Mouse (Mus musculus) C2C12 (cell line): ENCODE results near the gene Mesp2. TPM values are rescaled to one million over a fixed set of nuclear protein-coding genes. Genes with fewer than 3 reads are reported as not detected.

Experiments
- H3K27me3 ChIP-seq: one replicate; pipeline ENCODE4 v1.6.1; 2011; ENCODE audit not compliant: control insufficient read depth, insufficient read depth, insufficient read length
- H3K36me3 ChIP-seq: one replicate; pipeline ENCODE4 v1.6.1; 2011; ENCODE audit not compliant: control insufficient read depth, insufficient read depth
- H3K4me3 ChIP-seq: one replicate; pipeline ENCODE4 v1.5.1; 2011; ENCODE audit warnings: mild to moderate bottlenecking, control low read depth; ENCODE audit not compliant: poor library complexity, insufficient read depth, severe bottlenecking
- H3K79me2 ChIP-seq: one replicate; pipeline ENCODE4 v1.6.1; 2011; ENCODE audit not compliant: control insufficient read depth, insufficient read depth
- H3K79me3 ChIP-seq: one replicate; pipeline ENCODE4 v1.6.1; 2011; ENCODE audit warnings: low read depth, control low read depth
- H3ac ChIP-seq: one replicate; pipeline ENCODE3; 2011; ENCODE audit warnings: low read depth; ENCODE audit not compliant: control insufficient read depth, insufficient read length
- CEBPB ChIP-seq: IDR thresholded peaks from one replicate; pipeline ENCODE4 v1.6.1; 2011; ENCODE audit warnings: low read depth, mild to moderate bottlenecking, control low read depth, moderate library complexity
- CTCF ChIP-seq: IDR thresholded peaks from one replicate; pipeline ENCODE4 v1.5.1; 2011; ENCODE audit not compliant: control insufficient read depth, insufficient read depth, insufficient read length
- FOSL1 ChIP-seq: IDR thresholded peaks from one replicate; pipeline ENCODE4 v1.8.0; 2011; ENCODE audit warnings: mild to moderate bottlenecking, low read length; ENCODE audit not compliant: poor library complexity, insufficient read depth, severe bottlenecking
- MAX ChIP-seq: IDR thresholded peaks from one replicate; pipeline ENCODE4 v1.6.1; 2011; ENCODE audit warnings: mild to moderate bottlenecking, control low read depth
- MYOD1 ChIP-seq: IDR thresholded peaks from one replicate; pipeline ENCODE4 v1.6.1; 2011; ENCODE audit warnings: low read depth; ENCODE audit not compliant: control insufficient read depth, insufficient read length
- MYOG ChIP-seq: IDR thresholded peaks from one replicate; pipeline ENCODE4 v1.6.1; 2011; ENCODE audit not compliant: control insufficient read depth, insufficient read length; ENCODE audit errors: extremely low read depth
- USF1 ChIP-seq: IDR thresholded peaks from one replicate; pipeline ENCODE4 v1.6.1; 2011; ENCODE audit warnings: low read depth, mild to moderate bottlenecking, control low read depth, moderate library complexity
- long read RNA-seq, 2 experiments: library from polyadenylated mRNA; unstranded; transcript quantifications; one replicate each; pipeline ENCODE4 v2.0.0; 2019 to 2020
- polyA plus RNA-seq: library from polyadenylated mRNA; unstranded; fragments of >200 nt; fragmentation: generic; extraction: Trizol; gene quantifications from one replicate; pipeline ENCODE4 v1.2.1, GENCODE M21; 2012; ENCODE audit warnings: missing spikeins

The Mesp2 gene
- 0.07 TPM for polyA plus RNA-seq
- long read RNA-seq, experiment 1 = 0 reads
- long read RNA-seq, experiment 2 = 0 reads

DNA sequence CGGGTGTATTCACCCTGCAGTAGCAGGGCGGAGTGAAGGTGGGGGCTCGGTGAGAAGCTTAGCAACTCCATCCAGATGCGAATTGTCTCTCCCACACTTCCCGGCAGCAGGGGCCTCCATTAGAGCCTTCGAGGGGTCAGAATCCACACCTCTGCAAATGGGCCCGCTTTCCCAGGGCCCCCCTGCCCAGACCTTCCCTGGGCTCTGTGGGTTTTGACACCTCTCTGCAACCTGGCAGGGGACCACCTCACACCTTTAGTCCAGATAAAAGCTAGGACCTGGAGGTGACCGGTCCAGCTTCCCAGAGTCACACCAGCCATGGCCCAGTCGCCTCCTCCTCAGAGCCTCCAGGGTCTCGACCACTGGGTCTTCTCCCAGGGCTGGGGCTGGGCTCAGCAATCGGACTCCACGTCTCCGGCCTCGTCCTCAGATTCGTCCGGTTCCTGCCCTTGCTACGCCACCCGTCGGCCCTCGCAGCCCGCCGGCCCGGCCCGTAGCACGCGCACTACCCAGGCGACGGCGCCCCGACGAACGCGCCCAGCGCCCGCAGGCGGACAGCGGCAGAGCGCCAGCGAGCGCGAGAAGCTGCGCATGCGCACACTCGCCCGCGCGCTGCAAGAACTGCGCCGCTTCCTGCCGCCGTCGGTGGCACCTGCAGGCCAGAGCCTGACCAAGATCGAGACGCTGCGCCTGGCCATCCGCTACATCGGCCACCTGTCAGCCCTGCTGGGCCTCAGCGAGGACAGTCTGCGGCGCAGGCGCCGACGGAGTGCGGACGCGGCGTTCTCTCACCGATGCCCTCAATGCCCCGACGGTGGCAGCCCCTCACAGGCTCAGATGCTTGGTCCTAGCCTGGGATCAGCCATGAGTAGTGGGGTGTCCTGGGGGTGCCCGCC, at the start of gene Mesp2:
Mesp2 (plus strand) TSS at position 117 of the 896 bp plus-strand sequence.
- peaks cover 8% of the 10 kb centered on the region for H3K27me3 ChIP-seq
- no peaks in the 10 kb centered on the region for H3K36me3 ChIP-seq
- H3K79me2 ChIP-seq = no peaks in the 10 kb centered on the region
- no peak within 1 kb of the TSS for H3K4me3 ChIP-seq
- H3ac ChIP-seq = no peak within 1 kb of the TSS
- no peak for TF ChIP-seq USF1
- no peak for TF ChIP-seq MAX
- no peak for TF ChIP-seq FOSL1
- no peak for TF ChIP-seq MYOG
- TF ChIP-seq CTCF = no peak
- TF ChIP-seq MYOD1 = no peak
- no peak for TF ChIP-seq CEBPB
- no peaks in the 10 kb centered on the region for H3K79me3 ChIP-seq

DNA sequence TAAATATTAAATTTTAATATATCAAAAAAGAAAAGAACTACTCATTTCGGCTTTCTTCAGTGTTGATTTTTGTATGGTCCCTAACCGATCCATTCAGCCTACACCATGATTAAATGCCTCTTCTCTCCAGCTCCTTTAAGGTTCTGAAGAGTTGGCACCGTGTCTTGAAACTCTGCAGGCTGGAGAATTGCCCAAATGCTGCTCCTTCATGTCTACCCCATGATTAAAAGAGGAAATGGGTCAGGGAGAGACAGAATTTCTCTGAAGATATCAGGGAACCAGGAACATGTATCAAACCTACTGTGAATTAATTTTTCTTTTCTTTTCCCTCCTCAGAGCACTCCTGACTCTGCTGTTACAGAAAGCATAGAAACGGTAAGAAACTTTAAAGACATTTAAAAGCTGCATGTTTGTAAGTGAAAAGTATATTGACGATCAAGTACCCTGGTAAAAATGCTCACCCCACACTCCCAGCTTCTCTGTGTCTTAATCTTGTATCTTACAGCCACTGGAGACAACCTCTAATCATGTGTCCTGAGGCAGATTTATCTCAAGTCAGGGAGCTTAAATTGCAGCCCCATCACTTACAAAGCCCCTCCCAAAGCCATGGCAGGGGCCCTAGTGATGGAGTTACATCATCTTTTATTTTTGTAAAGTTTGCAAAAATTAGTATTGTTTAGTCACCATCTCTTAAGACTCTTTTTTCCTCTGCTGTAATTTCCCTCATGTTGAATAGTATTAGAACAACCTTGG, 49.2 kb upstream of the Mesp2 start:
- Histone ChIP-seq H3K79me2 (no peaks in the 10 kb centered on the region), H3K79me3 (no peaks in the 10 kb centered on the region), H3K27me3 (peaks cover 8% of the 10 kb centered on the region), H3ac (no peak overlapping the region), H3K4me3 (no peak overlapping the region), H3K36me3 (no peaks in the 10 kb centered on the region)
- no peak for TF ChIP-seq MYOG
- TF ChIP-seq CTCF = no peak
- TF ChIP-seq USF1 = no peak
- no peak for TF ChIP-seq FOSL1
- TF ChIP-seq MAX = no peak
- no peak for TF ChIP-seq CEBPB
- TF ChIP-seq MYOD1 = no peak

DNA sequence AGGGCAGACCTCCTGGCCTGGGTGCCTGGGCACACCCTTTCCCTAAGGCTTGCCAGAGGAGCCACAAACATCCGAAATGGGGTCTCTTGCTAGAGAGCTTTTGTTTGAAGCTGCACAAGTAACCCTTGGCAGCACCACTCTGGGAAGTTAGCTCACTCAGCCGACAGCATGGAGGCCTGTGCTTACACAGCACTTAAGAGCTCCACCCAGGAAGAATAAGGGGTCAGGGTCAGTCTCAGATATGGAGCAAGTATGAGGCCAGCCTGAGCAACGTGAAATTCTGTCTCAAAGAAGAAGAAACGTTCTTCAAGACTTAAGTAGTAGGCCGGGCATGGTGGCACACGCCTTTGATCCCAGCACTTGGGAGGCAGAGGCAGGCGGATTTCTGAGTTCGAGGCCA, 48.4 kb upstream of the Mesp2 start:
- Histone ChIP-seq H3K79me2 (no peaks in the 10 kb centered on the region), H3K79me3 (no peaks in the 10 kb centered on the region), H3ac (no peak overlapping the region), H3K36me3 (no peaks in the 10 kb centered on the region), H3K4me3 (no peak overlapping the region), H3K27me3 (peaks cover 8% of the 10 kb centered on the region)
- TF ChIP-seq CTCF (no peak), CEBPB (no peak), FOSL1 (no peak), USF1 (no peak), MYOD1 (no peak), MAX (no peak), MYOG (no peak)

DNA sequence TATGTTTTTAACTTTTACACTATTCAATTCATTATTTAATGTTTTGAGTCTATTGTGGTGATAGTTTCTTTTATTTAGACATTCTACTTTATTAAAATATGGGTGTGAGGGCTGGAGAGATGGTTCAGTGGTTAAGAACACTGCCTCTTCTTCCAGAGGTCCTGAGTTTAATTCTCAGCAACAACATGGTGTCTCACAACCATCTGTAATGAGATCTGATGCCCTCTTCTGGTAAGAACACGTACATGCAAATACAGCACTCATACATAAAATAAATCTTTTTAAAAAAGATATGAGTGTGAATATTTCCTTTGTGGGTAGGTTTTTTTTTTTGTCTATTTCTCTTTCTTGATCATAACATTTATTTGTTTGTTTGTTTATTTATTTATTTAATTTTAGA, 44.5 kb upstream of the Mesp2 start:
- no peak for TF ChIP-seq FOSL1
- no peaks in the 10 kb centered on the region for H3K36me3 ChIP-seq
- H3K79me2 ChIP-seq = no peaks in the 10 kb centered on the region
- H3K27me3 ChIP-seq = peaks cover 11% of the 10 kb centered on the region
- H3K79me3 ChIP-seq = no peaks in the 10 kb centered on the region
- no peak overlapping the region for H3K4me3 ChIP-seq
- no peak overlapping the region for H3ac ChIP-seq

DNA sequence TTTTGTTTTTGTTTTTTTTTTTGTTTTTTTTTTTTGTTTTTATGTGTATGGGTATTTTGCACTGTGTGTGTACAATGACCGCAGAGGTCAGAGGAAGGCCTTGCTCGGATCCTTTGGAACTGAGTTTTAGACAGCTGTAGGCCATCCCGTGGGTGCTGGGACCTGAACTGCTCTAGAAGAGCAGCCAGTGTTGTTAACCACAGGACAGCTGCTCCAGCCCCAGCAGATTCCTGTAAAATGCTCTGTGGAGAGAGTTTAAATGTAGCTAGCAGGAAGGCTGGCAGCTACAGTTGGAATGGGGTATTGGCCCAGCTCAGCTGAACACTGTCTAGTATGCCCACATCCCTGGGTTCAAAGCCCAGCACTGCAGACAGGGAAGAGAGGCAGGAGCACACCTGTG, 40.9 kb upstream of the Mesp2 start:
- Histone ChIP-seq H3K4me3 (no peak overlapping the region), H3ac (no peak overlapping the region), H3K27me3 (peaks cover 20% of the 10 kb centered on the region), H3K79me2 (no peaks in the 10 kb centered on the region), H3K79me3 (no peaks in the 10 kb centered on the region), H3K36me3 (no peaks in the 10 kb centered on the region)
- TF ChIP-seq CEBPB (no peak), CTCF (no peak), MYOG (no peak), USF1 (no peak), MYOD1 (no peak), MAX (no peak), FOSL1 (no peak)
